Mouse (Mus musculus): ENCODE measurements at regions not wholly inside any gene's neighbourhood (a gene's known extent, or its start where the extent isn't known, plus 50 kb on each side); places are given as distances from the start of the nearest gene placed in this dataset.

DNA sequence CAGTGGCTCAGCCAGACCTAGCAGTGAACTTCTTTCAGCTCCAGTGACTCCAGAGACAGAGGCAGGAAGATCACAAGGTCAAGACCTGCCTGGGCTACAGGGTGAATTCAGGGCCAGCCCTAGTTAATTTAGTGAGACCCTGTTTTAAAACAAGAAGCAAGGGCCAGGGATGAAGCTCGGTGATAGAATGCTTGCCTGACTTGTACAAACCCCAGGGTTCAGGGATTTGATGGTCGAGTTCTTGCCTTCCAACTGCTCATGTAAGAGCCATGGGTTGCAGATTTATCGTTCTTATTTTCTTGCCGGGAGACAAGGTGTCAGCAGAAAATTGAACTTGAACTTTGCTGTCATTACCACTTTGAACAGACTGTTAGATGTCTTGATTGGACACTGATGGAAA, 78.9 kb upstream of the Smyd2 start:
- TF ChIP-seq CTCF (IDR thresholded peaks at IDR 0.05; ENCODE audit: insufficient read depth, low read length) (no peak), POLR2A (IDR thresholded peaks at IDR 0.05; ENCODE audit: borderline replicate concordance, extremely low read depth, low read depth, low read length) (no peak)
